Mouse (Mus musculus): ENCODE data around the gene Sh3bgrl3.
"Not testable (repeated sequence)": the region's sequence is repeated elsewhere in the genome, so short reads cannot be mapped to it uniquely, and the experiment has no call there.

Gene Sh3bgrl3

DNA sequence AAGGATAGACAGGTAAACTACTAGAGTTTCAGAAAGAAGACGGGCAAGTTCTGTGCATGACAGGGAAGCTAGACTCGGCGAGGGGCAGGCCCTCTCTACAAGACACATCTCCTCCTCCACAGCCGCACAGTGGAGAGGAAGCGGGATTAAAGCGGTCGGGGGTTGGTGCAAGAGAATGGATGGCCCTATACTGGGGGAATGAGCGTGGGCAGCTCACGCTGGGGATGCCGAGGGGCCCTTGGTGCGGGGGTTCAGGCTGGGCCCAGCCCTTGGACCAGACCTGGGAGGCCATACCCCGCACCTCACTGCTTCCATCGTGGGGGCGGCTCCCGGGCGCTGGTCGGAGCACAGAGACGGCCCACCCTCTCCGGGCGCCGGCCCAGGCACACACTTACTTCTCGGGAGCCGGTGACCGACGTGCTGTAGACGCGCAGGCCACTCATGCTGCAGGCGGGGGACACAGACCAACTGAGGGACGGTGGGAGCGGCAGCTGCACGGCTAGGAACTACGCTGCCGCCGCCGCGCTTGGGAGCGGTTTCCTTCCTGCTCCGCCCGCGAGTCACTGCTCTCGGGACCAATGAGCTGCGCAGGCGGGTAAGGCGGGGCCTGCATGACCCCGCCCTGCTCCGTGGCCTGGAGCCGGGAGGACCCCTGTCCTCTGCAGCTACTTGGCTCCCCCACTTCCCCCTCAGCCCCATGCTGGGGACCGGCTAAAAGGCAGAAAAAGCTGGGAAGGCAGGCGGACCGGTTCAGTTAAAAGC lies at the start of gene Sh3bgrl3:
Sh3bgrl3 (minus strand) TSS at position 569 of the 762 bp plus-strand sequence.
- DNase-seq (ENCODE audit: extremely low read depth, insufficient read length, low spot score), result peak; percentile 87

DNA sequence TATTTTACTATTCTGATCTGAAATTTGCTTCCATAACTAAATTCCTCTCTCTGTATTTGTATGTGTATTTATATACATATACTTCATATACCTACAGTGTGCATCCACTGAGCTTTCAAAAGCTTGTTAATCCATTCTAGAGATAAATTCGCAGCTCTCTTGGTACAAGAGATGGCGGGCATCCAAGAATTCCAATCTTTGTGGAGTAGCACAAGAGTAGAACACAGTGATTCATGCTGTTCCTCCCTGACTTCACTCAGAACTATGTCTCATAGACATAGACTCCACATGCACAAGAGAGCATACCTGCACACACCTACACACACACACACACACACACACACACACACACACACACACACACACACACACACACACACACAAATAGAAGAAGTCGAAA lies 43.8 kb upstream of the Sh3bgrl3 start:
- no peak for DNase-seq (ENCODE audit: extremely low read depth, insufficient read length, low spot score)

DNA sequence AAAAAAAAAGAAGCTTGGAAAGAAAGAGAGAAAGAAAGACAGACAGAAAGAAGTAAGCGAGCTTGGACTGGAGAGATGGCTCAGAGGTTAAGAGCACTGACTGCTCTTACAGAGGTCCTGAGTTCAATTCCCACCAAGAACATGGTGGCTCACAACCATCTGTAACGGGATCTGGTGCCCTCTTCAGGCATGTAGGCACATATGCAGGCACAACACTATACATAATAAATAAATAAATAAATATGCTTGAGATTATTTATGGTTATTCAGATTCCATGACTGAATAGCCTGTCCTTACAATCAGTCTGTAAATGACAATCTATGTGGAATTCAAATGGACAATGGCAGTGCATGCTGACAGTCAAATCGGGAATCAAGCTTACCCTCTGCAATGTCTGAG lies 38.3 kb upstream of the Sh3bgrl3 start:
- no peak for DNase-seq (ENCODE audit: extremely low read depth, insufficient read length, low spot score)

DNA sequence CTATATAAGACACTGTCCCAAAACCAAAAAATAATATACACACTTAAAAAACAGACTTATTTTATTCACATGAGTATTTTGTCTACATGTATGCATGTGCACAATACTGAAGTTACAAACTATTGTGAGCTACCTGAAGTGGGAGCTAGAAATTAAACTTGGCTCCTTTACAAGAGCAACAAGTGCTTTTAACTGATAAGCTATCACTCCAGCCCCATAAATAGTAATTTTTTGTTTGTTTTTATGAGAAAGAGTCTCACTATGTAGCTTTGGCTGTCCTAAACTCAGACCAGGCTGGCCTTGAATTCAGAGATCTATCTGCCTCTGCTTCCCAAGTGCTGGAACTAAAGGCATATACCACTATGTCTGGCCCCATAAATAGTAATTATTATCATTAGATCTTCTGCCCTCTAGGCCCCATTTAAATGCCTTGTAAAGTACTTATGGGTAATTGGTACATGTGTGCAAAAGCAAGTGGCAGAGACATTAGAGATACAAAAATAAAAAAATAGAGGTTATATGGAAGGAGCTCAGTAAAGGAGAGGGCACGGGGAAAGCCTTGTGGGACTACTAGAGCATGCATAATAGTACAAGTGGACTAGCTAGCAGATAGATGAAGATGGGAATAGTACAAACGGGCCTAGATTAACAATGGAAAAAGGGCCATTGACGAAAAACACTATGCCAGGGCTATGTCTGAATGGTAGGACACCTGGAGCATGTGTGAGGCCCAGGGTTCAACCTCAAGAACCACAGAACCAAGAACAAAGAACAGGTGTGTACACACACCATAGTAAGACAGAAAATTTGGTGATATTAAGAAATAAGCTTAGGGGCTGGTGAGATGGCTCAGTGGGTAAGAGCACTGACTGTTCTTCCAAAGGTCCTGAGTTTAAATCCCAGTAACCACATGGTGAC lies 37.2 kb upstream of the Sh3bgrl3 start:
- no peak for DNase-seq (ENCODE audit: extremely low read depth, insufficient read length, low spot score)

DNA sequence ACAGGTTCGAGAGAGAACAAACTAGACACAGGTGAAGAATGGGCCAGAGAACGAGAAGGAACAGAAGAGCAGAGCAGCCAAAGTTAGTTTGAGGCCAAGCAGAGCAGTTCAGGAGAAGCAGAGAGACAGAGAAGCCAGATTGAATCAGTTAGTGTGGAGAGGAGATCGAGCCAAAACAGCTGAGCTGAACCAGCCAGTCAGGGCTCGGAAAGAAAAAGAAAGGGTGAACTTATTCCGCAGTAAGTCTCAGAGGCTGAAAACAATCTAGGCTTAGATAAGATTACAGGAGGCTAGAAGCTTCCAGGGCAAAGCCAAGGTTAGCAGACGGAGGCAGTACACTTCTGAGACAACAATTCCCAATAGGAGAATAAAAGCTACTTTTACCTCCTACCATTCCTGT lies 36.4 kb upstream of the Sh3bgrl3 start:
- DNase-seq (ENCODE audit: extremely low read depth, insufficient read length, low spot score), result no peak

DNA sequence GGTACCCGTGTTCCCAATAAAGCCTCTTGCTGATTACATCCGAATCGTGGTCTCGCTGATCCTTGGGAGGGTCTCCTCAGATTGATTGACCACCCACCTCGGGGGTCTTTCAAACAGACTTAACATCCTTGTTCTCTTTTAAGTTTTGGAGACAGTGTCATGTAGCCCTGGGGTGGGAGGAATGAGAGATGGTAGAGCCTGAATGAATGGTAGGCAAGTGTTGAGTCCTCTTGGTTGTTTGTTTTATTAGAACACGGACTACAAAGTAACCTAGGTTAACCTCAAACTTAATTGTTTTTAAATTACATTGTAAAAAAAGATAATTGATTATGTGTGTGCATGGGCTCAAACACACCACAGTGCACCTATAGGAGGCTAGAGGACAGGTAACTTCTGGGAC lies 36.0 kb upstream of the Sh3bgrl3 start:
- DNase-seq (ENCODE audit: extremely low read depth, insufficient read length, low spot score), result no peak

DNA sequence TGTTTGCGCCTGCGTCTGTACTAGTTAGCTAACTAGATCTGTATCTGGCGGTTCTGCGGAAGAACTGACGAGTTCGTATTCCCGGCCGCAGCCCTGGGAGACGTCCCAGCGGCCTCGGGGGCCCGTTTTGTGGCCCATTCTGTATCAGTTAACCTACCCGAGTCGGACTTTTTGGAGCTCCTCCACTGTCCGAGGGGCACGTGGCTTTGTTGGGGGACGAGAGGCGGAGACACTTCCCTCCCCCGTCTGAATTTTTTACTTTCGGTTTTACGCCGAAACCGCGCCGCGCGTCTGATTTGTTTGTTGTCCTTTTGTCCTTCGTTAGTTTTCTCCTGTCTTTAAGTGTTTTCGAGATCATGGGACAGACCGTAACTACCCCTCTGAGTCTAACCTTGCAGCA lies 31.5 kb upstream of the Sh3bgrl3 start:
- not testable (repeated sequence) for DNase-seq (ENCODE audit: extremely low read depth, insufficient read length, low spot score)

DNA sequence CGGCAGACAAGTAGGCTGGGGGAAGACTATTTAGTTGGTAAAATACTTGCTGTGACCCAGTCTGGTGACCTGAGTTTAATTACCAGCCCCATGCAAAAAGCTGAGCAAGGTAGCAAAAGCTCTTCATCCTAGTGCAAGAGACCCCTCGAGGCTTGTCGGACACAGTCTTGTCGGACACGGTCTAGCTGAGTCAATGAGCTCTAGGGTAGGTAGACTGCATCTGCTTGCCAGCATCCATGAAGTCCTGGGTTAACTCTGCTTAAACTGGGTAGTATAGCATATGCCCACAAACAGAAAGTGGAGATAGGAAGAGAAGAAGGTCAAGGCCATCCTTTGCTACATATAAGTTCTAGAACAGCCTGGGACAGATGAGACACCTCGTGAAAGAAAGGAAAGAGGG lies 30.2 kb upstream of the Sh3bgrl3 start:
- no peak for DNase-seq (ENCODE audit: extremely low read depth, insufficient read length, low spot score)

DNA sequence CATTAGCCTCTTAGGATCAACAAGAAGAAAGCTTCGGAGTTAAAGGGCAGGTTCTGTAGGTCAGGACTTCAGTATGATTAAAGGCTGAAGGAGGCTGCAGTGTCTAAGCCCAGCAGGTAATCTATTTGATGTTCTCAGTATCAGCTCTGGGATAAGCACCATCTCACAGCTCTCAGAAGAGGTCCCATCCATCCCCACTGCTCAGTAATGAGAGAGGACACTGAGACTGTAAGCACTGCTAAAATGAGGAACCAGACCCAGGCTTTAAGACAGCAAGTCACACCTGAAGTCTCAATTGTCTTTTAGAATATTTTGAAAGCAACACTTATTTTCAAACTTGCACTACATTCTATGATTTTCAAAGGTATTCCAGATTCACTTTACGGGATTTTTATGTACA lies 29.0 kb upstream of the Sh3bgrl3 start:
- DNase-seq (ENCODE audit: extremely low read depth, insufficient read length, low spot score), result no peak

DNA sequence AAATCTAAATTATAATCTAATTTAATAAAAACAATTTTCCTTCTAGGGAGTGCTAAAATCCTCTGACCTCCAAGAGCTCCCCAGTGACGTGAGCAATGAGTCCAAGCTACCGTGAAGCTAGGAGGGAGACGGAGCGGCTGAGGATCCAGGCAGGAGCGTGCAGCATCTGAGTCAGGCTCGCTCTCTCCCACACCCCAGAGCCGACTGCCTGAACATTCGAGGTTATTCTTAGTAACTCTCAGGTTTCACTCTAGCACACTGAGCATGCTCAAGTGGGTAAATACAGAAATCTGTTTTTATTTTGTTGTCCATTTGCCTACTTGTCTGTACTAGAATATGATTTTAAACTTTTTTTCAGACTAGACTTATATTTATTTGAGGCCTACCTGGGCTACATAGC lies 28.2 kb upstream of the Sh3bgrl3 start:
- no peak for DNase-seq (ENCODE audit: extremely low read depth, insufficient read length, low spot score)

DNA sequence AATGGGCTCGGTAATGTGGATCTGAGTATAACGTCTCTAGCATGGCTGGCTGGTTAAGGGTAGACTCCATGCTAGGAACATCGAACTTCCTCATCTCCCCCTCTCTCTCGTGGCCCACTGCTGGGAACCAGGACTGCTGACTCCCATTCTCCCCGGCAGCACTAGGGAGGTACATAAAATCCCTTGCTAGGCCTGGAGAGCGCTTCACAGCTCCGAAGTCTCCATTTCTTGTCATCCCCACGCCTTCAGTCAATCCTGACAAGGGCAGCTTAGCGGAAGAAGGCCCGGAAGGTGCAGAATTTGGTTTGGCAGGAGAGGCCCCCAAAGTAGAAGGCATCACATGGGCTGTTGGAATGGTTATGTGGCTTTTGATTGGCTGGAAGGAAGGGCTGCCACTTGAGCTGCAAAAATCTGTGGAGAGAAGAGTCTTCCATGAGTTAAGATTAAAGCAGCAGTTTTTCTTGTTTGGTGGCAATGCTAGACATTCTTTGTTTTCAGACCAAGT lies 27.4 kb upstream of the Sh3bgrl3 start:
- DNase-seq (ENCODE audit: extremely low read depth, insufficient read length, low spot score), result no peak

DNA sequence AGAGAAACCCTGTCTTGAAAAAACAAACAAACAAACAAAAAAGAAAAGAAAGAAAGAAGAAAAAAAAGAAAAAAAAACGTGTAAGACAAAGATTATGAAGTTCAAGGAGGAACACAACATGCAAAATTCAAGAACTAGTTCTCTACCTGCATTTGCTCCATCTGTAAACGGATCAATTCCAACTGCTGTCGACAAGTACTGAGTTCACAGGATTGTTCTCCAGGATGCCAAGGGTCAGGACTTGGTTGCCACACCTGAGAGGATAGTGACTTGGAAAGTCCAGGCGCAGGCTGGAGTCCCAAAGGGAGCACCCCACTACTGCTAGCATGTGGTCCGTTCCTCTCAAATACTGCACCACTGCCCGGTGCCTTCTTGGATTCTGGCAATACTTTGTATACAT lies 26.9 kb upstream of the Sh3bgrl3 start:
- no peak for DNase-seq (ENCODE audit: extremely low read depth, insufficient read length, low spot score)

DNA sequence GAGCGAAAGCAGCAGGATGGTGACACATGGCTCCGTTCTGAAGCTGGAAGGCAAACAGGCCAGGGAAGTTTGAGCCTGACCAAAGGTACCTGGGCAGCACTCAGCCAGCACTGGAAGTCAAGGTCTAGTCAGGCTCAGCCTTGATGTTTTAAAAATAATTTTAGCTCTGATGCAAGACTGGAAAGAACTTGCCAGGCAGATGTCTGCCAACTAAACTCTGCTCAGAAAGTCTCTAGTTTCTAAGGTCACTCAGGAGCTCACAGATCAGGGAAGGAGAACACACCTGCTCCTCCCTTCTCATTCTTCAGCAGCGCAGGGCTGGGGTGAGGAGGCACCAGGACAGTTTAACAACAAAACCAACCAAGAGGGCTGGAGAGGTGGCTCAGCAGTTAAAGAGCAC lies 25.8 kb upstream of the Sh3bgrl3 start:
- DNase-seq (ENCODE audit: extremely low read depth, insufficient read length, low spot score), result no peak

DNA sequence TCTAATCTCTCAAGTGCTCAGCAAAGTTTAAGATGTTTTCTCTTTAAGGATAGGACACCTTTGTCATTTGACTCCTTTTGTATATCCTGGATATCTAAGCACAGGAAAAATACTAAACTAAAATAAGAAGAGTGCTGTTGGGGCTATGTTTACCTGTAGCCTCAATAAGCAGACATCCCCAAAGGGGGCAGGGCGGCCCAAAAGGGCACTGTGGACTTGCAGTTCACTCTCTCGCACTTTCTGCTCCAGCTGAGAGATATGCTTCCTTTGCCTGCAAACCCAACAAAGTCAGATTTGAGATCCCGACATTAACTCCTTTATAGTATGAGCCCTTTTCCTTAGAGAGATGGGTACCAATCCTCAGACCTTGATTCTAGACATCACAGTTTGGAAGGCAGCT lies 25.1 kb upstream of the Sh3bgrl3 start:
- no peak for DNase-seq (ENCODE audit: extremely low read depth, insufficient read length, low spot score)

DNA sequence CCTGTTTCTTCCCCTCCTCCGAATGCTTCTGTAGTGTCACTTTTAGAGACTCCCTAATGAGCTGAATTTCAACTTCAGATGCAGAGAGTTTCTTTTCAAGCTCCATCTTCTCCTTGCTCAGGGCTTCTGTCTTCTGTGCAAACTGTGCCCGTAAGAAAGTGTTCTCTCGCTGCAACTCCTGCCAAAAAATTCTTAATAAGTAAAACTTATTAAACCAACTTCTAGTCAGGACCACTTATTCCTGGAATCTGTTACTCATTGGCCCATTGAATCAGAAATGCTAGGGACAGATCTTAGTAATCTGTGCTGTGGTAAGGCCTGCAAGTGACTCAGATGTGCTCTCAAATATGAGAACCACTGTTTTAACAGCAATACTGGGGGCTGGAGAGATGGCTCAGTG lies 23.5 kb upstream of the Sh3bgrl3 start:
- DNase-seq (ENCODE audit: extremely low read depth, insufficient read length, low spot score), result no peak

DNA sequence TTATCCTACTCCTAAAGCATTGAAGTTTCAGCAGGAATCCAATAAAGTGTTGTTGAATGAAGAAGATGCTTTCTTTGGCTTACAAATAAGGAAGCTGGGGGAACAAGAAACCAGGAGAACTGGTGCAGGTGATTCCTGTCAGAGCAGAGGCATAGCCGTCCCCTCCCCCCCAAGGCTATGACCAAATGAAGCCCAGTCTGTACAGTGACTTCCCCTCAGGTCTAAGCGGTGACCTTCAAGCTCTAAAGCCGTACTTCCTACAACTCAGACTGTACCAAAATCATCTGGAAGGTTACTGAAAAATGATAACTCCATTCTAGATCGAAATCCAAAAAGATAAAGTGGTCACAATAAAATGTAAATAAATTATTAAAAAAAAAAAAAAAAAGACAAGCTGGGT lies 20.8 kb upstream of the Sh3bgrl3 start:
- DNase-seq (ENCODE audit: extremely low read depth, insufficient read length, low spot score), result no peak

DNA sequence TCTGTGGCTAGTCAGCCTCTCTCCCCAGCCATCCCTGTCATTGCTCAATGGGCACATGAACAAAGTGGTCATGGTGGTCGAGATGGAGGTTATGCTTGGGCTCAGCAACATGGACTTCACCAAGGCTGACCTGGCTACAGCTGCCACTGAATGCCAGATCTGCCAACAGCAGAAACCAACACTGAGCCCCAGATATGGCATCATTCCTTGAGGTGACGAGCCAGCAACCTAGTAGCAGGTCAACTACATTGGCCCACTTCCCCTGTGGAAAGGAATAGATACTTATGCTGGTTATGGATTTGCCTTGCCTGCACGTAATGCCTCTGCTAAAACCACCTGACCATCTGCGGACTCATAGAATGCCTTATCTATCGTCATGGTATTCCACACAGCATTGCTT lies 15.7 kb upstream of the Sh3bgrl3 start:
- not testable (repeated sequence) for DNase-seq (ENCODE audit: extremely low read depth, insufficient read length, low spot score)

DNA sequence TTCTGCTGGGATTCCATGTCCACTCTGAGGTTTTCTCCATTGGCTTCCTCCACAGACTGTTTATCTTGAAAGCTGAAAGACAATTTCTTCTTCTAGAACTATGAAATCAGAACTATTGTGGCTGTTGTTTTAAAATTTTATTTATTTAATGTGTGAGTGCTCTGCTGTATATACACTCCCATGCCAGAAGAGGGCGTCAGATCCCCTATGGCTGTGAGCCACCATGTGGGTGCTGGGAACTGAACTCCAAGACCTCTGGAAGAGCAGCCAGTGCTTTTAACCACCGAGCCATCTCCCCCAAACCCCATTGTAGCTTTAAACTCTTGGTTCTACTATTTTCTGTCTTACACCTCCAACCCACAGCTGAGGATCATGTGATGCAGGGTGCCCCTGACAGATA lies 10.3 kb upstream of the Sh3bgrl3 start:
- DNase-seq (ENCODE audit: extremely low read depth, insufficient read length, low spot score), result no peak

DNA sequence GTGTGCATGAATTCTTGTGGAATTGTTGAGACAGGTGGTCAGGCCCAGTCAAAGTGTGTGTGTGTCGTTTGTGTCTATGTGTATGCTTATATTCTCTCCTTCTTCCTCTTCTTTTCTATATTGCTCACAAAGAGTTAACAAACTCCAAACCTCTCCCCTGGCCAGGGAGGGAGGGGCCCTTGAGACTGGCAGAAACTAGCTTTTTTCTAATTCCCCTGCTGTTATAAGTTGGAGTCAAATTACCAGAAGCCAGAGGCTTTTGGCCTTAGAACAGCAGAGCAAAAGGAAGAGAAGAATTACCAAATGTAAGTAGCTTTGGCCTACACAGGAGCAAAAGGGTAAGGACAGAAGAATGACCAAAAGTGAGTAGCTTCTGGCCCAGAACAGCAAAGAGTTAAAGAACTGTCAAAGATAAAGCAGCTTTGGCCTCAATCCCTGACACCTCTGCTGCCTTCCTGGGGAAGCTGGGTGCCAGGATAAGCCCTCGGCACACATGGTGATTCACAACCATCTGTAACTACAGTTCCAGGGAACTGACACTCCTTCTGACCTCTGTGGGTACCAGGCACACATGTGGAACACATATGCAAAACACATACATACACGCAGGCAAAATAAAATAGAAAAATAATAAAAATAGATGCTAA lies 7.8 kb upstream of the Sh3bgrl3 start:
- DNase-seq (ENCODE audit: extremely low read depth, insufficient read length, low spot score), result no peak

DNA sequence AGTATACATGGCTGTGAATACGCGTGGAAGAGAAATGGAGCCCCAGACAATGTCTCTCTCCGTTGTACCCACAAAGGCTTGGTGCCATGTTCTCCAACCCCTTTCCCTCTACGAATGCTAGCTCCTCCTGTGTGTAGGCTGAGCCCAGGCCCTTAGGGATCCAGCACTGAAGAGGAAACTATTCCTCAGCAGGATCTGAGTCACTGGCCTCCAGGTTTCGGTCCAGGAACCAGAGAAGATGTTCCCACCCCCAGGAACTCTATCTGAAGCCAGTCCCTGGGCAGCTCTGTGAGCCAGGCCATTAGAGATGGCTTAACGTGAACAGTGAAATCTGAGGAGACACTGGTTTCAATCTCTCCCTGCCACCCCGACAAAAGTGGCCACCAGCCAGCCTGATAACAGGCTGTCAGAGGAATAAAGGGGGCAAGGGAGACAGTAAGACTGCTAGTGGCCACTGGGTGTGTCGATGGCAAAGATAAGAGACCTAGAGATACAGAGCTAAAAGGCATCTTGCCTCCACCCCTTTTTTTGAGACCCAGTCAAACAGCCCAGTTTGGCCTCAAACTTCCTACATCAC lies 4.0 kb upstream of the Sh3bgrl3 start:
- DNase-seq (ENCODE audit: extremely low read depth, insufficient read length, low spot score), result no peak

DNA sequence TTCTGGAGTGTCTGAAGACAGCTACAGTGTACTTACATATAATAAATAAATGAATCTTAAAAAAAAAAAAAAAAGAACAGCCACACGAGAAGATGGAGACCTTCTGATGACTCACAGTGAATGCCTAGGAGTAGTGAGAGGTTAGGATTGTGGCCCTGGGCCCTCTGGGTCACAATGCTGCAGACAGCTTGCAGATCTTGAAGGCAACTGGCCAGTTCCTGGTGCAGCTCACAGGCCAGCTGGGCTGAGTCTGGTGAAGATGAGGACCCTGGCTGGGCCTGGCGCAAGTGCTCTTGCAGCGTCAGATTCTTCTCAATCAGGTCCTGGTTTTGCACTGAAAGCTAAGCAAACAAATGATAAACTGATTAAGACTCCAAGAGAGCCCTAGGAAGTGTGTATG lies 3.5 kb upstream of the Sh3bgrl3 start:
- DNase-seq (ENCODE audit: extremely low read depth, insufficient read length, low spot score), result no peak
